In genomic region chr12:3309391-3310320, GRCm38 (mm10) we compare ENCODE assay signal across 8 mouse cellular contexts. TPM values are rescaled to one million over a fixed set of nuclear protein-coding genes. Genes with fewer than 3 reads are reported as not detected.
A peak's percentile ranks its signal among the peaks of the same experiment; 100 is the strongest.
DNase-seq lines count a peak whose midpoint lies in the region; ATAC-seq lines count a peak whose summit lies in the region.

Rab10 (minus strand) TSS chr12:3309969.

- peak within 1 kb of the TSS; percentile 90 for H3K4me2 ChIP-seq in hindbrain, embryonic 14.5 days (replicated peaks)

- no peaks in the 10 kb centered on the region for H3K27me3 ChIP-seq in hindbrain, embryonic 14.5 days (ENCODE audit: control insufficient read depth, insufficient read depth, low read length)

- peak; percentile 96 for DNase-seq in R1 (ENCODE audit: low read depth, low spot score)
- DNase-seq in cerebellum, postnatal 25 days = peak; percentile 99 to 100
- peak; percentile 99 for DNase-seq in frontal cortex, postnatal 25 days (ENCODE audit: low spot score in 2 of 2)
- peak; percentile 99 for DNase-seq in hindbrain, embryonic 14.5 days (ENCODE audit: low spot score)
- peak; percentile 99 for DNase-seq in layer of hippocampus, postnatal 36 days
- DNase-seq in lung, postnatal 36 days = peak; percentile 99
- peak; percentile 99 for DNase-seq in retina, postnatal 1 day
- DNase-seq in urinary bladder, adult 18-20 months (ENCODE audit: low spot score in 2 of 2) = peak; percentile 97 to 99

- H3K4me1 ChIP-seq in hindbrain, embryonic 14.5 days (replicated peaks; ENCODE audit: control insufficient read depth, insufficient read depth, low read length) = peaks cover 23% of the 10 kb centered on the region

- H3K4me3 ChIP-seq in hindbrain, embryonic 14.5 days (replicated peaks; ENCODE audit: low read length) = peak within 1 kb of the TSS; percentile 72

- peak within 1 kb of the TSS; percentile 92 for H3K27ac ChIP-seq in hindbrain, embryonic 14.5 days

- no peaks in the 10 kb centered on the region for H3K9me3 ChIP-seq in hindbrain, embryonic 14.5 days (ENCODE audit: control insufficient read depth, low read length)

- under 1% methylated on average over 86 of the region's 111 CpGs for WGBS in hindbrain, embryonic 14.5 days

- ATAC-seq in hindbrain, embryonic 14.5 days (ENCODE audit: low FRiP score) = peak; percentile 98

- no peaks in the 10 kb centered on the region for H3K36me3 ChIP-seq in hindbrain, embryonic 14.5 days (replicated peaks; ENCODE audit: control insufficient read depth, insufficient read depth)

- H3K9ac ChIP-seq in hindbrain, embryonic 14.5 days = peak within 1 kb of the TSS; percentile 80

RNA-seq across cellular contexts. Expression of gene Rab10, which starts in this region (rescaled TPM):
- polyA plus RNA-seq in hindbrain, embryonic 14.5 days (2014; fragmentation: Nextera tagmentation; extraction: Ambion mirVana) = 181 and 199 TPM in 2 replicates
- 100 to 1,000 TPM; 161 to 164 TPM for total RNA-seq in layer of hippocampus, postnatal 36 days (2021)

Comparison
In these comparisons a context has a peak if more than half of its experiments do, and no peak if none do; other contexts are left out.
1. Peak in every context shown above with its lines: DNase-seq, ATAC-seq, H3K4me3 ChIP-seq and H3K27ac ChIP-seq.